Mouse (Mus musculus) heart, postnatal 0 days (tissue): ENCODE results near the gene Mtss1l. TPM values are rescaled to one million over a fixed set of nuclear protein-coding genes. Genes with fewer than 3 reads are reported as not detected.

Experiments
- ATAC-seq: fragments of 200-750 bp; cut with Nextera tagmentation; 2 replicates; pipeline ENCODE4 v1.8.0; 2017; ENCODE audit warnings: low read depth, moderate number of reproducible peaks, moderate library complexity; ENCODE audit not compliant: insufficient read depth
- DNase-seq: peaks from one replicate; pipeline ENCODE4 v3.0.0-alpha.2; 2016; ENCODE audit warnings: low spot score
- H3K27ac ChIP-seq: fragments of 300-500 bp; sonication (generic); 2 replicates; pipeline ENCODE4 v1.5.1; 2014; ENCODE audit warnings: low read depth, mild to moderate bottlenecking
- H3K27me3 ChIP-seq: fragments of 300-500 bp; sonication (generic); 2 replicates; pipeline ENCODE4 v1.6.1; 2014; ENCODE audit warnings: low read length, mixed read lengths; ENCODE audit not compliant: control insufficient read depth, insufficient read depth
- H3K36me3 ChIP-seq: fragments of 300-500 bp; sonication (generic); replicated peaks from 2 replicates; pipeline ENCODE4 v1.6.1; 2014; ENCODE audit warnings: low read length, mixed read lengths; ENCODE audit not compliant: control insufficient read depth, insufficient read depth
- H3K4me1 ChIP-seq: fragments of 300-500 bp; sonication (generic); 2 replicates; pipeline ENCODE4 v1.6.1; 2014; ENCODE audit warnings: antibody characterized with exemption; ENCODE audit not compliant: control insufficient read depth, insufficient read depth
- H3K4me2 ChIP-seq: fragments of 300-500 bp; sonication (generic); 2 replicates; pipeline ENCODE4 v1.6.1; 2014; ENCODE audit warnings: low read depth, mild to moderate bottlenecking, low read length, moderate library complexity
- H3K4me3 ChIP-seq: fragments of 300-500 bp; sonication (generic); 2 replicates; pipeline ENCODE4 v1.5.1; 2014; ENCODE audit warnings: low read depth, low read length
- H3K9ac ChIP-seq: fragments of 300-500 bp; sonication (generic); replicated peaks from 2 replicates; pipeline ENCODE4 v1.6.1; 2014; ENCODE audit warnings: low read depth, low read length, mixed read lengths
- H3K9me3 ChIP-seq: fragments of 300-500 bp; sonication (generic); replicated peaks from 2 replicates; pipeline ENCODE4 v1.6.1; 2016; ENCODE audit warnings: low read length; ENCODE audit not compliant: control insufficient read depth
- CTCF ChIP-seq: IDR thresholded peaks from 2 replicates; pipeline ENCODE4 v1.5.1; 2016; ENCODE audit warnings: antibody characterized with exemption, control low read depth, low read depth
- EP300 ChIP-seq: IDR thresholded peaks from 2 replicates; pipeline ENCODE4 v1.6.1; 2016; ENCODE audit warnings: antibody characterized with exemption, low read depth
- WGBS: fragments of 180-500 bp; shearing (Covaris S2); extraction: QIAGEN DNeasy Blood & Tissue Kit; methylation state at CpG from one replicate; pipeline ENCODE4 v1.1.7; 2014; 5-methylcytosine and 5-hydroxymethylcytosine counted together
- polyA plus RNA-seq: library from polyadenylated mRNA; unstranded; fragments of >200 nt; fragmentation: Nextera tagmentation; extraction: Ambion mirVana; gene quantifications from 2 replicates; pipeline ENCODE4 v1.2.1, GENCODE M21; 2015
- total RNA-seq: library from RNA; depleted of rRNA; stranded (reverse); fragments of >200 nt; gene quantifications from 2 replicates; pipeline ENCODE4 v1.2.3, GENCODE M21; 2014; ENCODE audit warnings: low replicate concordance

The Mtss1l gene
- total and polyA plus RNA-seq, 2 experiments from 2014 or later, result 5.1 to 11.3 TPM

DNA sequence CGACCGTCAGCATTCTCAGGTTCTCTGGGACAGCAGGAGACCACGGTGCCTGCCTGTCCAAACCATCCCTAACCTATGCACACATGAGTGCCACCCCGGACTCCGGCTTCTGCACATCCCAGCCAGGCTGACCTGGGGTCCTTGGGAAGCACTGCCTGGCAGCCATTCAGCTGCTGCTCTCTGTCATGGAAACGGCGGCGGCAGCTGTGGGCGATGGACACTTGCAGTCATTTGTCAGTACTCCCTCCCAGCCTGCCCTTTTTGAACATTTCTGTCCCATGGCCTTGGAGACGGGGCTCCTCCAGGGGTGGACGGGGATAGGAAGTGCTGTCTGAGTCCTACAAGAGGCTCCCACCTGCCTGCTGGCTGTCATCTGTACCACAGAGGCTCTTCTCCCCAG is 12.8 kb upstream of the Mtss1l start:
- Histone ChIP-seq H3K9me3 (no peaks in the 10 kb centered on the region), H3K4me2 (no peak overlapping the region), H3K9ac (no peak overlapping the region), H3K36me3 (no peaks in the 10 kb centered on the region), H3K4me1 (peaks cover 59% of the 10 kb centered on the region), H3K4me3 (no peak overlapping the region), H3K27me3 (no peaks in the 10 kb centered on the region), H3K27ac (no peak overlapping the region)
- TF ChIP-seq CTCF (no peak), EP300 (no peak)
- DNase-seq (no peak), ATAC-seq (no peak)
- 84% methylated on average over 11 of the region's 11 CpGs for WGBS

GRCm38 (mm10) chr8:110710593-110710992 is 10.7 kb upstream of the Mtss1l start:
- peak overlapping the region; percentile 83 for H3K27ac ChIP-seq
- H3K36me3 ChIP-seq, result no peaks in the 10 kb centered on the region
- no peak overlapping the region for H3K4me3 ChIP-seq
- no peak overlapping the region for H3K9ac ChIP-seq
- TF ChIP-seq EP300, result no peak
- TF ChIP-seq CTCF, result no peak
- ATAC-seq (no peak), DNase-seq (peak; percentile 21)
- H3K4me1 ChIP-seq, result peaks cover 55% of the 10 kb centered on the region
- H3K9me3 ChIP-seq, result no peaks in the 10 kb centered on the region
- H3K4me2 ChIP-seq, result no peak overlapping the region
- H3K27me3 ChIP-seq, result no peaks in the 10 kb centered on the region
- 50% methylated on average over 3 of the region's 3 CpGs for WGBS

- no peak overlapping the region for H3K4me2 ChIP-seq
- ATAC-seq, result peak; percentile 80
- WGBS, result 29% methylated on average over 13 of the region's 13 CpGs
- no peaks in the 10 kb centered on the region for H3K27me3 ChIP-seq
- H3K9ac ChIP-seq, result no peak overlapping the region
- no peak overlapping the region for H3K4me3 ChIP-seq
- DNase-seq, result peak; percentile 73
- H3K27ac ChIP-seq, result peak overlapping the region; percentile 83
- H3K4me1 ChIP-seq, result peaks cover 63% of the 10 kb centered on the region
- H3K9me3 ChIP-seq, result no peaks in the 10 kb centered on the region
- TF ChIP-seq CTCF, result peak; percentile 19; the same call in 1 of the 2 replicates
- no peak for TF ChIP-seq EP300
- H3K36me3 ChIP-seq, result no peaks in the 10 kb centered on the region
Measured at GRCm38 (mm10) chr8:110711271-110711934, 9.9 kb upstream of the Mtss1l start.

DNA sequence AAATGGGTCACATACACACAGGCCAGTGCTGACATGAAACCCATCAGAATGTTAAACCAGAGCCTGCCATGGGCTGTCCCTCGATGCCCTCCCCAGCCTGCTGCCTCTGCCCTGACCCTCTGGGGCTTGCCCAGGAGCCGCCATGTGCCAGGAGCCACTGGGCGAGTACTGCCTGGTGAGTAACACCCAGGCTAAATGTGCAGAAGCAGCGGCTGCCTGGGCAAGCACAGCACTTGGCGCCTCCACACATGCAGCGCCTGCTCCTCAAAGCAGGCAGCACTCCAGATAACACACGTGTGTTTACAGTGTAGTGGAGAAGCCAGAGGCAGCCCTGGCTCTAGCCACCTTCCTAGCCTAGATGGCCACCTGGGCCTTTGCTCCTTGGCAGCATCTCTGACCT is 8.2 kb upstream of the Mtss1l start:
- H3K36me3 ChIP-seq, result no peaks in the 10 kb centered on the region
- H3K27ac ChIP-seq, result peak overlapping the region; percentile 21; the same call in 1 of the 2 replicates
- ATAC-seq (no peak; the same call in 1 of the 2 replicates), DNase-seq (peak; percentile 45)
- H3K9ac ChIP-seq, result no peak overlapping the region
- no peaks in the 10 kb centered on the region for H3K27me3 ChIP-seq
- TF ChIP-seq EP300 (no peak), CTCF (no peak)
- H3K4me1 ChIP-seq, result peaks cover 72% of the 10 kb centered on the region
- H3K4me2 ChIP-seq, result no peak overlapping the region
- no peak overlapping the region for H3K4me3 ChIP-seq
- WGBS, result 47% methylated on average over 7 of the region's 7 CpGs
- H3K9me3 ChIP-seq, result no peaks in the 10 kb centered on the region

DNA sequence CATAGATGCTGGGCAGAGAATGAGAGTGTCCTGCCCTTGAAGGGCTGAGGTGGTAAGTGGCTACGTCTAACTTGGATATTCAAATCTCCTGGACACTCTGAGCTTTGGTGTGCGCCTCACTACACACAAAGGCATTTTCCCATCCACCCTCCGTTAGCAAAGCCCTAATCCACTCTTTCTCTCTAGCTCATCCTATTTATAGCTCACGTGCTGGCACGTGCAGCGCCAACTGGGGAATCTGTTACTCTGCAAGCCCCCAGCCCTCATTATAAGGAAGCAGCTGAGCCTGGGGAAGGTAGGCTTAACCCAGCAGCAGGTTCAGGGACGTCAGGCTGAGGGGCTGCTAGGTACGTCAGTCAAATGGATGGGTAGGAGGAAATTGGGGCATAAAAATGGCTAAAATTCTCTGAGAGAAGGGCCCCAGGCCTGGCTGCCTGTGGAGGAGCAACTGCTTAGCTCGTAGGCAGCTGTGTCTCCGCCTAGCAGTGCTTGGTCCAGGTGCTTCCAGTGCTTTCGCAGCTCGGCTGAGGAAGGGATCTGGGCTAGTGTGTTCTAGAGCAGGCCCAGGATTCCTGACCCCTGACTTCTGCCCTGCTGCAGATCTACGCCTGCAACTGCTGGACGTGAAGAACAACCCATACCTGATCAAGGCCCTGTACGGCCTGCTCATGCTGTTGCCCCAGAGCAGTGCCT is 6.3 kb upstream of the Mtss1l start:
- Histone ChIP-seq H3K9ac (no peak overlapping the region), H3K4me2 (no peak overlapping the region), H3K36me3 (no peaks in the 10 kb centered on the region)

More for the DNA sequence above, 6.3 kb upstream of the Mtss1l start:
- ATAC-seq (no peak), DNase-seq (peak; percentile 49)
- TF ChIP-seq EP300 (no peak), CTCF (no peak)
- H3K4me3 ChIP-seq, result no peak overlapping the region
- peaks cover 83% of the 10 kb centered on the region for H3K4me1 ChIP-seq
- H3K27ac ChIP-seq, result peak overlapping the region; percentile 81
- 55% methylated on average over 15 of the region's 15 CpGs for WGBS
- no peaks in the 10 kb centered on the region for H3K9me3 ChIP-seq
- no peaks in the 10 kb centered on the region for H3K27me3 ChIP-seq
